Mouse (Mus musculus): ENCODE data around the gene Actn4.

- TF ChIP-seq CTCF (IDR thresholded peaks at IDR 0.05; ENCODE audit: low read depth, low read length) (no peak), POLR2A (IDR thresholded peaks at IDR 0.05; ENCODE audit: extremely low read depth, insufficient read depth, low read length) (no peak)
Observed at GRCm38 (mm10) chr7:28990766-28991273, 28.7 kb upstream of the Actn4 start.

Data from liver, adult 2 months (tissue).